Mouse (Mus musculus): ENCODE data around the gene Gnpat. TPM values are rescaled to one million over a fixed set of nuclear protein-coding genes. Genes with fewer than 3 reads are reported as not detected.

The Gnpat gene
- polyA plus RNA-seq, 1 experiment from 2014 or later: 106 TPM

DNA sequence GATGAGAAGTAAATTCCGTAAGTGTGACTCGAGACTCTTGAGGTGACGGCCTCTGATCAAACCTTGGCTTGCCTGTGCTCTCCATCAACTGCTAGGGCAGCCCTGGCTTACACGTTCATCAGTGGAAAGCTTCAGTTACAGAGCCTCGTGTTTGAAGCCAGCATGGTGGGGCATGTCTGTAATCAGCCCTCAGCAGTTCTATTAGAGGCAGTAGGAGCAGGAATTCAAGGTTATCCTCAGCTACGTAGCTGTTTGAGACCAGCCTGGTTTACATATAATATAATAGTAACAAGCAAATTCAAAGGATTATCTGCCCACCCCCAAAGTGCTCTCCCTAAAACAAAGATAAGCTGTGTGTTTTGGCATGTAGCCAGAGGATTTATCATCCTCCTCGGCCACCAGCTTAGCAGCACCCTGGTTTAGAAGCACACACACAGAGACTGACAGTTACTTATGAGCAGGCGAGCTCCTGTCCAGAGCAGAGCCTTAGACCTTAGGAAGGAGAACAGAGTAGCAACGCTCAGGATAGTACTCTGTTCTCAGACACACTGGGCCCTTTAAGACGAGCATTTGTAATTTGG lies 16.2 kb downstream of the Gnpat start:
- no peak overlapping the region for H3K27ac ChIP-seq
- H3K4me2 ChIP-seq (replicated peaks): no peak overlapping the region
- H3K36me3 ChIP-seq: peaks cover 94% of the 10 kb centered on the region
- H3K9me3 ChIP-seq: no peaks in the 10 kb centered on the region
- no peaks in the 10 kb centered on the region for H3K4me1 ChIP-seq (replicated peaks)
- no peak for ATAC-seq
- H3K9ac ChIP-seq (replicated peaks): no peak overlapping the region
- no peaks in the 10 kb centered on the region for H3K27me3 ChIP-seq
- WGBS: 90% methylated on average over 10 of the region's 10 CpGs
- no peak overlapping the region for H3K4me3 ChIP-seq (replicated peaks)

GRCm38 (mm10) chr8:124888385-124888784 lies 25.6 kb downstream of the Gnpat start:
- Histone ChIP-seq H3K9ac (replicated peaks) (no peak overlapping the region), H3K27ac (no peak overlapping the region), H3K4me3 (replicated peaks) (no peak overlapping the region), H3K36me3 (peaks cover 89% of the 10 kb centered on the region), H3K9me3 (no peaks in the 10 kb centered on the region), H3K27me3 (no peaks in the 10 kb centered on the region), H3K4me2 (replicated peaks) (no peak overlapping the region), H3K4me1 (replicated peaks) (peaks cover 8% of the 10 kb centered on the region; the same call in 1 of the 2 replicates)
- ATAC-seq: no peak
- whole genome bisulfite sequencing: 96% methylated on average over 5 of the region's 5 CpGs

GRCm38 (mm10) chr8:124892596-124892995 lies 29.8 kb downstream of the Gnpat start:
- Histone ChIP-seq H3K4me1 (replicated peaks) (peaks cover 39% of the 10 kb centered on the region), H3K9me3 (no peaks in the 10 kb centered on the region), H3K4me3 (replicated peaks) (no peak overlapping the region), H3K27me3 (no peaks in the 10 kb centered on the region), H3K4me2 (replicated peaks) (no peak overlapping the region), H3K36me3 (peaks cover 71% of the 10 kb centered on the region), H3K9ac (replicated peaks) (no peak overlapping the region), H3K27ac (no peak overlapping the region)
- 85% methylated on average over 3 of the region's 3 CpGs for whole genome bisulfite sequencing
- no peak for ATAC-seq

- H3K27ac ChIP-seq: 0 out of 2 replicates have a peak overlapping the region, but pooled peaks have one; percentile 86
- H3K9ac ChIP-seq (replicated peaks): peak overlapping the region; percentile 89
- H3K36me3 ChIP-seq: peaks cover 54% of the 10 kb centered on the region
- peak overlapping the region; percentile 87 for H3K4me3 ChIP-seq (replicated peaks)
- peaks cover 52% of the 10 kb centered on the region for H3K4me1 ChIP-seq (replicated peaks)
- H3K9me3 ChIP-seq: no peaks in the 10 kb centered on the region
- 86% methylated on average over 26 of the region's 26 CpGs for WGBS
- peak overlapping the region; percentile 95 for H3K4me2 ChIP-seq (replicated peaks)
- ATAC-seq: no peak
- H3K27me3 ChIP-seq: no peaks in the 10 kb centered on the region
Measured at GRCm38 (mm10) chr8:124896010-124896631, 33.3 kb downstream of the Gnpat start.

GRCm38 (mm10) chr8:124896632-124897385 lies 34.0 kb downstream of the Gnpat start:
- H3K4me2 ChIP-seq (replicated peaks): peak overlapping the region; percentile 95
- H3K4me3 ChIP-seq (replicated peaks): peak overlapping the region; percentile 87
- H3K27me3 ChIP-seq: no peaks in the 10 kb centered on the region
- H3K9me3 ChIP-seq: no peaks in the 10 kb centered on the region
- peaks cover 52% of the 10 kb centered on the region for H3K36me3 ChIP-seq
- WGBS: under 1% methylated on average over 58 of the region's 60 CpGs
- H3K4me1 ChIP-seq (replicated peaks): peaks cover 52% of the 10 kb centered on the region
- H3K9ac ChIP-seq (replicated peaks): peak overlapping the region; percentile 89
- H3K27ac ChIP-seq: peak overlapping the region; percentile 86
- ATAC-seq: peak; percentile 43

DNA sequence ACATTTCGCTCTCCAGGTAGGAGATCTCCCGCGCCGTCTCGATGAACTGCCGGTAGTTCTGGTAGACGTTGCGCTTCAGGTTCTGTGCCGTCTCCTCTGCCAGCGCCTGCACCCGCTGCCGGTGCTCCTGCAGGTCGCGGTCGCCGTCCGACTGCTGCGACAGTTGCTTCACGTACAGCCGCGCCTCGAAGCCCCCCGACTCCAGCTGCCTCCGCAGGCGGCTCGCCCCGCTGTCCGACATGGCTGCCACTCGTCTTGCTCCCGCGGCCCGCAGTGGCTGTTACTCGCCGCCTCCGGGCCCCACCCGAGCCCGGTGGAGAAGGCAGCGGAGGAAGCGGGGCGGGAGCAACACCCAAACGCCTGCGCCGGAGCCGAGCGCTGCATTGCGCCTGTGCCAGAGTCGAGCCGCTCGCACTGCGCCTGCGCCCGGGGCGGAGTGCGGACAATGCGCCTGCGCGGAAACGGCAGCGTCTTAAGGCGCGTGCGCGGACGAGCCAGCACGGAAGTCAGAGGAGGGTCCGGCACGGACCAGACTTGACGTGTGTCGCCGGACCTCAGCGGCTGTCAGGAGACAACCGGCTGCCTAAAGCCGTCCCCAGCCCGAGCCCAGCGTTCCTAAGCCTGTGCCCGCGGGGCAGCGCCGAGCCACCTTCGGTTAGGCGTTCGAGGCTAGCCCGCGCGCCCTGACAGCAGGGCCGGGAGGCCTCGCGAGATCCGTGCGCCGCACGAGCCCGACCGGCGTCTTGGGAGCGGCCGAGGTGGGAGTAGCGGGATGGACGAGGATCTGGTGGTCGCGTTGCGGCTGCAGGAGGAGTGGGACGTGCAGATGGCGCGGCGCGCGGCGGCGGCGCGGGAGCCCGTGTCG lies 34.8 kb downstream of the Gnpat start, which contains the start of the genes Exoc8 and Sprtn:
Gene Exoc8 (minus strand): TSS at position 320 of the 865 bp plus-strand sequence.
Gene Sprtn (plus strand): TSS at position 501 of the 865 bp plus-strand sequence.
- Histone ChIP-seq H3K27me3 (no peaks in the 10 kb centered on the region), H3K4me1 (replicated peaks) (peaks cover 49% of the 10 kb centered on the region), H3K9me3 (no peaks in the 10 kb centered on the region), H3K4me2 (replicated peaks) (peak within 1 kb of the TSS; percentile 95), H3K36me3 (peaks cover 54% of the 10 kb centered on the region), H3K4me3 (replicated peaks) (peak within 1 kb of the TSS; percentile 87), H3K27ac (peak within 1 kb of the TSS; percentile 86), H3K9ac (replicated peaks) (peak within 1 kb of the TSS; percentile 89)
- under 1% methylated on average over 114 of the region's 114 CpGs for WGBS
- ATAC-seq: peak; percentile 92

- ATAC-seq: 0 out of 2 replicates have a peak, but pooled peaks have one; percentile 4
- H3K36me3 ChIP-seq: peaks cover 61% of the 10 kb centered on the region
Measured at GRCm38 (mm10) chr8:124898251-124898905, 35.5 kb downstream of the Gnpat start.

GRCm38 (mm10) chr8:124903198-124903597 lies 40.4 kb downstream of the Gnpat start:
- Histone ChIP-seq H3K27me3 (no peaks in the 10 kb centered on the region), H3K4me2 (replicated peaks) (no peak overlapping the region), H3K36me3 (peaks cover 79% of the 10 kb centered on the region), H3K4me3 (replicated peaks) (no peak overlapping the region), H3K9ac (replicated peaks) (no peak overlapping the region), H3K9me3 (no peaks in the 10 kb centered on the region), H3K27ac (no peak overlapping the region), H3K4me1 (replicated peaks) (peaks cover 16% of the 10 kb centered on the region)
- no peak for ATAC-seq
- WGBS: 96% methylated on average over 15 of the region's 15 CpGs

More at GRCm38 (mm10) chr8:124898251-124898905, 35.5 kb downstream of the Gnpat start:
- Histone ChIP-seq H3K9me3 (no peaks in the 10 kb centered on the region), H3K9ac (replicated peaks) (peak overlapping the region; percentile 89), H3K27ac (peak overlapping the region; percentile 77), H3K27me3 (no peaks in the 10 kb centered on the region), H3K4me2 (replicated peaks) (peak overlapping the region; percentile 95), H3K4me3 (replicated peaks) (peak overlapping the region; percentile 87), H3K4me1 (replicated peaks) (peaks cover 45% of the 10 kb centered on the region)
- WGBS: 7% methylated on average over 31 of the region's 31 CpGs

- H3K27me3 ChIP-seq: no peaks in the 10 kb centered on the region
Measured at GRCm38 (mm10) chr8:124905482-124905881, 42.6 kb downstream of the Gnpat start.

GRCm38 (mm10) chr8:124909936-124910335 lies 47.1 kb downstream of the Gnpat start:
- H3K27ac ChIP-seq: no peak overlapping the region
- peaks cover 94% of the 10 kb centered on the region for H3K36me3 ChIP-seq
- H3K9ac ChIP-seq (replicated peaks): no peak overlapping the region
- H3K4me2 ChIP-seq (replicated peaks): no peak overlapping the region
- 0 out of 2 replicates have a peak, but pooled peaks cover 1% of the 10 kb centered on the region for H3K4me1 ChIP-seq (replicated peaks)
- no peak overlapping the region for H3K4me3 ChIP-seq (replicated peaks)
- no peak for ATAC-seq
- WGBS: 96% methylated on average over 16 of the region's 16 CpGs
- H3K27me3 ChIP-seq: no peaks in the 10 kb centered on the region
- H3K9me3 ChIP-seq: no peaks in the 10 kb centered on the region

More at GRCm38 (mm10) chr8:124905482-124905881, 42.6 kb downstream of the Gnpat start:
- Histone ChIP-seq H3K9ac (replicated peaks) (peak overlapping the region; percentile 32; the same call in 1 of the 2 replicates), H3K27ac (no peak overlapping the region), H3K9me3 (no peaks in the 10 kb centered on the region), H3K4me1 (replicated peaks) (0 out of 2 replicates have a peak, but pooled peaks cover 3% of the 10 kb centered on the region), H3K4me3 (replicated peaks) (no peak overlapping the region), H3K36me3 (peaks cover 88% of the 10 kb centered on the region), H3K4me2 (replicated peaks) (no peak overlapping the region)
- WGBS: 94% methylated on average over 2 of the region's 2 CpGs
- ATAC-seq: no peak

DNA sequence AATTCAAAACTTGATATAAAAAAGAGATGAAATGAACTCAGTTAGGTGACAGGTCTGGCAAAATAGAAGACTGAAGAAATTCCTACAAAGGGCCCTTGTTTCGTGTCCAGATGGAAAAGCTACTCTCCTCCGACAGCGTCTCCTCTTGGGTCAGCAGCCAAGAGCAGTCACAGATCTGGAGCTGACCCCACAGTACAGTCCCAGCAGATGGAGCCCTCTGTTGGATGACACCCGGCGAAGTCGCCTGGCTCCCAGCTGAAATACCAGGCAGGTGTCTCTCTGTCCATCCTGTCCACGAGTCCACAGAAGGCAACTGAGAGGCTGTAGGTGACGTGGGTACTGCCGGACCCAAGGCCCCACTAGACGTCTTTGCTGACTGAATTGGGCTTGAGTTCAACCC lies 47.5 kb downstream of the Gnpat start:
- no peak overlapping the region for H3K9ac ChIP-seq (replicated peaks)
- H3K9me3 ChIP-seq: no peaks in the 10 kb centered on the region
- no peak overlapping the region for H3K4me3 ChIP-seq (replicated peaks)
- no peaks in the 10 kb centered on the region for H3K4me1 ChIP-seq (replicated peaks)
- no peak overlapping the region for H3K4me2 ChIP-seq (replicated peaks)
- ATAC-seq: no peak
- H3K27me3 ChIP-seq: no peaks in the 10 kb centered on the region
- no peak overlapping the region for H3K27ac ChIP-seq
- H3K36me3 ChIP-seq: peaks cover 96% of the 10 kb centered on the region
- 87% methylated on average over 10 of the region's 10 CpGs for WGBS

Data from midbrain, embryonic 13.5 days (tissue).